Comparison of ENCODE assay signal across 16 mouse cellular contexts in the genomic region with DNA sequence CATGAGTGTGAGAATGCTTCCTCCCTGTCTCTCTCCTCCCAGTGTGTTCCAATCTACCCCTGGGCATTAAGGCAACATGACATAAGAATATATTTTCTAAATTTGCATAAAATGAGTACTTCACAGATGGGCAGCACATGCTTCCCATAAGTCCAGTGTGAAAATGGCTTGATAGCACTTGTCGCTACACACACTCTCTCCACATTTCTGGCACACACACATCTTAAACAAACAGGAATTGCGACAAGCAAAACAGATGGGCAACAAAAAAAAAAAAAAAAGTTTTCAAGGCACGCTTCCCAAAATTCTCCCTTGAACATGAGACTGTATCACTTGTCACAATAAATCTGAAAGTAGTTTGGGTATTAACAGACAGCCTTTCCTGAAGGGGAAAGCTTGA.
"Had no signal": no experiment of that assay in that cellular context is flagged by ENCODE, and none has a peak within 500 bp of the region (broad histone marks: within the 10 kb centered on the region; RNA-seq: fewer than 3 reads in every experiment).

No protein-coding gene starts in this region.

- H3K9me3 ChIP-seq: limb, embryonic 10.5 days; liver, embryonic 13.5 days; lung, embryonic 15.5 days; midbrain, embryonic 12.5 days; neural tube, embryonic 13.5 days had no signal

- H3K36me3 ChIP-seq: limb, embryonic 10.5 days; liver, embryonic 13.5 days; lung, embryonic 15.5 days; midbrain, embryonic 12.5 days; neural tube, embryonic 13.5 days had no signal

- H3K9ac ChIP-seq: liver, embryonic 13.5 days; liver, postnatal 0 days; lung, embryonic 15.5 days; midbrain, embryonic 12.5 days; neural tube, embryonic 13.5 days had no signal

- H3K4me2 ChIP-seq: liver, embryonic 13.5 days; lung, embryonic 15.5 days; midbrain, embryonic 12.5 days; neural tube, embryonic 13.5 days had no signal

- H3K4me3 ChIP-seq: layer of hippocampus, adult 2 months; limb, embryonic 10.5 days; liver, embryonic 13.5 days; lung, embryonic 15.5 days; midbrain, embryonic 12.5 days; neural tube, embryonic 13.5 days had no signal

- DNase-seq: kidney, adult 8-10 months; kidney, postnatal 25 days; liver, embryonic 13.5 days; liver, postnatal 0 days; lung, postnatal 14 days; retina, postnatal 1 day; right cerebral cortex, postnatal 4 days; spleen, adult 18-20 months; thymus, adult 2 months; thymus, postnatal 25 days had no signal

- H3K27ac ChIP-seq: layer of hippocampus, adult 2 months; limb, embryonic 10.5 days; liver, embryonic 13.5 days; lung, embryonic 15.5 days; midbrain, embryonic 12.5 days; neural tube, embryonic 13.5 days had no signal

- ATAC-seq: liver, postnatal 0 days; midbrain, embryonic 16.5 days had no signal

- H3K27me3 ChIP-seq: liver, embryonic 13.5 days; lung, embryonic 15.5 days; midbrain, embryonic 12.5 days; neural tube, embryonic 13.5 days had no signal

- H3K4me1 ChIP-seq: limb, embryonic 10.5 days; liver, embryonic 13.5 days; lung, embryonic 15.5 days; midbrain, embryonic 12.5 days; neural tube, embryonic 13.5 days had no signal
